Mouse (Mus musculus): Measurements from ENCODE around the gene Prkce. TPM values are rescaled to one million over a fixed set of nuclear protein-coding genes. Genes with fewer than 3 reads are reported as not detected.
A peak's percentile ranks its signal among the peaks of the same experiment; 100 is the strongest.

The Prkce gene
- polyA plus RNA-seq, 2 experiments, result 0.32 to 0.37 TPM

DNA sequence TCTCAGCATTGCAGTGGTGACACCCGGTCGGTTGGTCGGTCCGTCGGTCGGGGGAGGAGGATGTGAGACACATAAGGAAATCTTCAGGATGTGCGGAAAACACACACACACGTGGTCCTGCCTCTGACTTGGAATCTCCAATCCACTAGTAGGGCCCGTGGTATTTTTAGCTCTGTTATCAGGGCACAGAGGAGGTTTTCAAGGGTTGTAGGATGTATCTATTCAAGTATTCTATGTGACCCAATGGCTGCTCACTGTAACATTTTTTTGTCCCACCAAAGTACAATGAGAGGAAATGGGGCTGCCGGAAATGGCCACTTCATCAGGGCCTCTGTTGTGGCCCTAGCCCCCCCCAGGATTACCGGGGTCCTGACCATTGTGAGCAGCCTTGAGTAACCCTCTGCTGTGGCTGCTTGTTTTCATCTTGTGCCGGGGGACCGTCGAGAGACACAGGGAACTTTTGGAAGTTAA, 135.3 kb downstream of the Prkce start:
- Histone ChIP-seq H3K4me3 (ENCODE audit: insufficient read depth in 1 of 2, low read depth in 2 of 2, low read length in 2 of 2) (no peak overlapping the region), H3K4me1 (replicated peaks; ENCODE audit: control insufficient read depth in 2 of 2, insufficient read depth in 2 of 2, low read length in 1 of 2) (peaks cover 32 to 44% of the 10 kb centered on the region in 2 experiments), H3K9ac (replicated peaks) (no peak overlapping the region), H3K27ac (no peak overlapping the region; the same call in 1 of the 2 replicates), H3K9me3 (ENCODE audit: control insufficient read depth, low read length) (no peaks in the 10 kb centered on the region), H3K4me2 (ENCODE audit: low read depth) (no peak overlapping the region), H3K27me3 (ENCODE audit: control insufficient read depth, insufficient read depth, low read length) (no peaks in the 10 kb centered on the region), H3K36me3 (replicated peaks; ENCODE audit: control insufficient read depth, insufficient read depth, low read depth) (no peaks in the 10 kb centered on the region)
- TF ChIP-seq CTCF (IDR thresholded peaks at IDR 0.05; ENCODE audit: low read depth) (no peak), EP300 (IDR thresholded peaks at IDR 0.05; ENCODE audit: low read depth) (0 out of 2 replicates have a peak, but pooled peaks have one; percentile 18)
- ATAC-seq (ENCODE audit: insufficient read depth) (no peak), DNase-seq (ENCODE audit: low read depth in 3 of 3, low spot score in 3 of 3) (no peak)
- 45% methylated on average over 14 of the region's 14 CpGs for WGBS (ENCODE audit: insufficient replicate concordance)

- TF ChIP-seq EP300 (IDR thresholded peaks at IDR 0.05; ENCODE audit: low read depth) (peak; percentile 71), CTCF (IDR thresholded peaks at IDR 0.05; ENCODE audit: low read depth) (no peak)
- ATAC-seq (ENCODE audit: insufficient read depth) (peak; percentile 65), DNase-seq (ENCODE audit: low read depth in 3 of 3, low spot score in 3 of 3) (peak; percentile 50 to 62 (median 55))
- H3K9me3 ChIP-seq (ENCODE audit: control insufficient read depth, low read length), result no peaks in the 10 kb centered on the region
- no peaks in the 10 kb centered on the region for H3K27me3 ChIP-seq (ENCODE audit: control insufficient read depth, insufficient read depth, low read length)
- 46% methylated on average over 19 of the region's 19 CpGs for WGBS (ENCODE audit: insufficient replicate concordance)
- no peak overlapping the region for H3K4me3 ChIP-seq (ENCODE audit: insufficient read depth in 1 of 2, low read depth in 2 of 2, low read length in 2 of 2)
- peaks cover 32 to 44% of the 10 kb centered on the region in 2 experiments for H3K4me1 ChIP-seq (replicated peaks; ENCODE audit: control insufficient read depth in 2 of 2, insufficient read depth in 2 of 2, low read length in 1 of 2)
- H3K27ac ChIP-seq, result peak overlapping the region; percentile 58
- no peaks in the 10 kb centered on the region for H3K36me3 ChIP-seq (replicated peaks; ENCODE audit: control insufficient read depth, insufficient read depth, low read depth)
- H3K4me2 ChIP-seq (ENCODE audit: low read depth), result peak overlapping the region; percentile 11
- H3K9ac ChIP-seq (replicated peaks), result 0 out of 2 replicates have a peak overlapping the region, but pooled peaks have one; percentile 21
Measured at GRCm38 (mm10) chr17:86303401-86304243, 136.0 kb downstream of the Prkce start.

DNA sequence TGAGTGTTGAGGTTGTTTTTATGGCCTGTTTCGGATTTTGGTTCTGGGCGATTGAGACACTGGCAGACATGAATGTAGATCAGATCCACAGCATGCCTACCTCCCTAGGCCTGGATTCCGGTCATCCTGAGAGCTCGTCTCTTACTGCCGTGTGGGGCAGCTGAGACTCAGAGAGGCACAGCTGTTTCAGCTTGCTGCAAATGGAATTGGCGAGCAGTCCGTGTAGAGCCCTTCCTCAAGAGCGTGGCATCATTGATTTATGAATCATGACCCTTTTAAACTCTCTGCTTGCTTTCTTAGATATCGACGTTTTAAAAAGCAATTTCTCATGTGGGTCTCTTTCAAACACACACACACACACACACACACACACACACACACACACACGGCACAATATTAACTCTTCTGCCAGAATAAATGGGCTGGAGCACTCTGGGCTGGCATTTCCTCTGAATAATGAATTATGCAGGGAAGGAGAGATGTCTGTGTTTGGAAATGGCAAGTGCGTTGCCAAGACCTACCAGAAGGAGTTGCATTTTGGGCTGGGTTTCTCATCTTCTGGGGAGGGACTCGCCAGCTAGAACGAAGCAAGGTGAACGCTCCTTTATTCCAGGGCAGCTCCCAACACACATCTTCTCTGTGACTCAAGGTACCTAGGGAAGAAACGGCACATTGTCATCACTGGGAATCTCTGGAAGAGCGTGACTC, 137.5 kb downstream of the Prkce start:
- H3K36me3 ChIP-seq (replicated peaks; ENCODE audit: control insufficient read depth, insufficient read depth, low read depth), result no peaks in the 10 kb centered on the region
- peaks cover 32 to 44% of the 10 kb centered on the region in 2 experiments for H3K4me1 ChIP-seq (replicated peaks; ENCODE audit: control insufficient read depth in 2 of 2, insufficient read depth in 2 of 2, low read length in 1 of 2)
- DNase-seq (ENCODE audit: low read depth in 3 of 3, low spot score in 3 of 3) (no peak), ATAC-seq (ENCODE audit: insufficient read depth) (no peak)
- H3K9ac ChIP-seq (replicated peaks), result no peak overlapping the region
- 81% methylated on average over 17 of the region's 17 CpGs for WGBS (ENCODE audit: insufficient replicate concordance)
- no peaks in the 10 kb centered on the region for H3K9me3 ChIP-seq (ENCODE audit: control insufficient read depth, low read length)
- H3K4me3 ChIP-seq (ENCODE audit: insufficient read depth in 1 of 2, low read depth in 2 of 2, low read length in 2 of 2), result no peak overlapping the region
- H3K27ac ChIP-seq, result no peak overlapping the region
- TF ChIP-seq CTCF (IDR thresholded peaks at IDR 0.05; ENCODE audit: low read depth), result no peak
- no peak for TF ChIP-seq EP300 (IDR thresholded peaks at IDR 0.05; ENCODE audit: low read depth)
- no peaks in the 10 kb centered on the region for H3K27me3 ChIP-seq (ENCODE audit: control insufficient read depth, insufficient read depth, low read length)
- H3K4me2 ChIP-seq (ENCODE audit: low read depth), result no peak overlapping the region

GRCm38 (mm10) chr17:86306161-86306560, 138.6 kb downstream of the Prkce start:
- 56% methylated on average over 7 of the region's 7 CpGs for WGBS (ENCODE audit: insufficient replicate concordance)
- TF ChIP-seq EP300 (IDR thresholded peaks at IDR 0.05; ENCODE audit: low read depth), result no peak
- TF ChIP-seq CTCF (IDR thresholded peaks at IDR 0.05; ENCODE audit: low read depth), result no peak
- H3K4me2 ChIP-seq (ENCODE audit: low read depth), result no peak overlapping the region
- H3K36me3 ChIP-seq (replicated peaks; ENCODE audit: control insufficient read depth, insufficient read depth, low read depth), result no peaks in the 10 kb centered on the region
- H3K4me3 ChIP-seq (ENCODE audit: insufficient read depth in 1 of 2, low read depth in 2 of 2, low read length in 2 of 2), result no peak overlapping the region
- no peak for ATAC-seq (ENCODE audit: insufficient read depth)
- no peaks in the 10 kb centered on the region for H3K9me3 ChIP-seq (ENCODE audit: control insufficient read depth, low read length)
- H3K27me3 ChIP-seq (ENCODE audit: control insufficient read depth, insufficient read depth, low read length), result no peaks in the 10 kb centered on the region
- peaks cover 32 to 36% of the 10 kb centered on the region in 2 experiments for H3K4me1 ChIP-seq (replicated peaks; ENCODE audit: control insufficient read depth in 2 of 2, insufficient read depth in 2 of 2, low read length in 1 of 2)
- no peak for DNase-seq (ENCODE audit: low read depth in 3 of 3, low spot score in 3 of 3)
- no peak overlapping the region for H3K27ac ChIP-seq
- H3K9ac ChIP-seq (replicated peaks), result no peak overlapping the region
